Mouse (Mus musculus) CH12.LX (cell line): Measurements from ENCODE around the gene Rabl3. TPM values are rescaled to one million over a fixed set of nuclear protein-coding genes. Genes with fewer than 3 reads are reported as not detected.

ENCODE experiments used
- DNase-seq: peaks from one replicate; pipeline ENCODE4 v3.0.0-alpha.2; 2013; ENCODE audit errors: extremely low read depth
- H3K27ac ChIP-seq: 2 replicates; pipeline ENCODE4 v1.5.1; 2012; ENCODE audit warnings: low read depth, mild to moderate bottlenecking, control low read depth, moderate library complexity; ENCODE audit not compliant: insufficient read depth
- H3K27me3 ChIP-seq: replicated peaks from 2 replicates; pipeline ENCODE3; 2012; ENCODE audit warnings: inconsistent platforms
- H3K36me3 ChIP-seq, 2 experiments: replicated peaks in 1 of 2; 2 replicates each; pipeline versions ENCODE3 to v1.6.1; 2012; ENCODE audit warnings: inconsistent platforms in 1 of 2, low read length in 1 of 2, mild to moderate bottlenecking in 1 of 2, mixed read lengths in 1 of 2, moderate library complexity in 1 of 2; ENCODE audit not compliant: control insufficient read depth in 1 of 2, insufficient read depth in 1 of 2
- H3K4me1 ChIP-seq, 2 experiments: 2 replicates each; pipeline ENCODE4 v1.6.1; 2012; ENCODE audit warnings: inconsistent platforms in 1 of 2, moderate library complexity in 1 of 2; ENCODE audit not compliant: insufficient read depth in 2 of 2, control insufficient read depth in 1 of 2
- H3K4me2 ChIP-seq: 2 replicates; pipeline ENCODE4 v1.6.1; 2012; ENCODE audit warnings: low read depth, mild to moderate bottlenecking, control low read depth; ENCODE audit not compliant: poor library complexity, insufficient read depth, severe bottlenecking
- H3K4me3 ChIP-seq, 3 experiments: fragments of 150-350 bp in 1 of 3; sonication (generic) in 1 of 3; replicated peaks in 1 of 3; 2 replicates each; pipeline versions ENCODE3 to v1.5.1; 2011 to 2012; ENCODE audit warnings: low read depth in 2 of 3, low read length in 2 of 3, mild to moderate bottlenecking in 2 of 3, moderate library complexity in 2 of 3, control low read depth in 1 of 3, improper control_type of control experiment in 1 of 3, inconsistent platforms in 1 of 3, mixed read lengths in 1 of 3; ENCODE audit not compliant: poor library complexity in 1 of 3
- H3K79me2 ChIP-seq: replicated peaks from 2 replicates; pipeline ENCODE4 v1.6.1; 2012; ENCODE audit warnings: mild to moderate bottlenecking, moderate library complexity; ENCODE audit not compliant: control insufficient read depth, poor library complexity, insufficient read depth, severe bottlenecking; ENCODE audit errors: extremely low read depth
- H3K9ac ChIP-seq: 2 replicates; pipeline ENCODE4 v1.6.1; 2012; ENCODE audit warnings: low read depth, mild to moderate bottlenecking, control low read depth, moderate library complexity; ENCODE audit not compliant: insufficient read depth
- H3K9me3 ChIP-seq: replicated peaks from 2 replicates; pipeline ENCODE3; 2012; ENCODE audit warnings: low read length, inconsistent platforms, mixed read lengths
- BHLHE40 ChIP-seq: IDR thresholded peaks from 2 replicates; pipeline ENCODE4 v1.6.1; 2011; ENCODE audit warnings: mild to moderate bottlenecking, low read depth, low read length, improper control_type of control experiment
- CTCF ChIP-seq, 2 experiments: IDR thresholded peaks in 1 of 2; conservative IDR thresholded peaks in 1 of 2; 2 replicates each; pipeline ENCODE4 v1.5.1; 2011 to 2012; ENCODE audit warnings: low read depth in 2 of 2, low read length in 2 of 2, improper control_type of control experiment in 1 of 2, inconsistent platforms in 1 of 2, mild to moderate bottlenecking in 1 of 2, moderate library complexity in 1 of 2
- ELF1 ChIP-seq: IDR thresholded peaks from 2 replicates; pipeline ENCODE4 v1.6.1; 2014; ENCODE audit warnings: low read depth, mild to moderate bottlenecking, inconsistent platforms, low read length, improper control_type of control experiment
- ETS1 ChIP-seq: conservative IDR thresholded peaks from 2 replicates; pipeline ENCODE4 v1.6.1; 2012; ENCODE audit warnings: low read depth, mild to moderate bottlenecking, inconsistent platforms, low read length, improper control_type of control experiment, moderate library complexity
- GABPA ChIP-seq: IDR thresholded peaks from 2 replicates; pipeline ENCODE4 v1.6.1; 2012; ENCODE audit warnings: low read depth, low read length, improper control_type of control experiment, inconsistent platforms; ENCODE audit not compliant: insufficient replicate concordance
- HCFC1 ChIP-seq: IDR thresholded peaks from 2 replicates; pipeline ENCODE4 v1.6.1; 2012; ENCODE audit warnings: low read depth, mild to moderate bottlenecking, inconsistent platforms, low read length, improper control_type of control experiment
- JUND ChIP-seq: conservative IDR thresholded peaks from 2 replicates; pipeline ENCODE4 v1.6.1; 2011; ENCODE audit warnings: low read depth, low read length, improper control_type of control experiment
- MXI1 ChIP-seq: IDR thresholded peaks from 2 replicates; pipeline ENCODE4 v1.6.1; 2011; ENCODE audit warnings: mild to moderate bottlenecking, low read depth, low read length, improper control_type of control experiment
- NELFE ChIP-seq: IDR thresholded peaks from 2 replicates; pipeline ENCODE4 v1.6.1; 2011; ENCODE audit warnings: low read depth, low read length, improper control_type of control experiment
- NRF1 ChIP-seq: IDR thresholded peaks from 2 replicates; pipeline ENCODE4 v1.6.1; 2014; ENCODE audit warnings: low read depth, mild to moderate bottlenecking, inconsistent platforms, low read length, improper control_type of control experiment, moderate library complexity
- RCOR1 ChIP-seq: conservative IDR thresholded peaks from 2 replicates; pipeline ENCODE4 v1.6.1; 2012; ENCODE audit warnings: low read depth, mild to moderate bottlenecking, inconsistent platforms, low read length, improper control_type of control experiment
- SMC3 ChIP-seq: IDR thresholded peaks from 2 replicates; pipeline ENCODE4 v1.6.1; 2011; ENCODE audit warnings: low read depth, low read length, improper control_type of control experiment
- TBP ChIP-seq: conservative IDR thresholded peaks from 2 replicates; pipeline ENCODE4 v1.6.1; 2011; ENCODE audit warnings: low read depth, low read length, improper control_type of control experiment
- UBTF ChIP-seq: IDR thresholded peaks from 2 replicates; pipeline ENCODE4 v1.6.1; 2012; ENCODE audit warnings: low read depth, mild to moderate bottlenecking, inconsistent platforms, low read length, improper control_type of control experiment, moderate library complexity
- USF1 ChIP-seq: IDR thresholded peaks from 2 replicates; pipeline ENCODE4 v1.6.1; 2014; ENCODE audit warnings: low read depth, mild to moderate bottlenecking, inconsistent platforms, low read length, improper control_type of control experiment
- USF2 ChIP-seq: conservative IDR thresholded peaks from 2 replicates; pipeline ENCODE4 v1.6.1; 2011; ENCODE audit warnings: low read depth, low read length, improper control_type of control experiment
- ZNF384 ChIP-seq: IDR thresholded peaks from 2 replicates; pipeline ENCODE4 v1.6.1; 2012; ENCODE audit warnings: low read depth, low read length, improper control_type of control experiment, inconsistent platforms
- dilution Hi-C: fragments of 300-500 bp; cut with MboI; formaldehyde crosslinking; loops from 2 replicates; pipeline ENCODE4 v1.14.3; 2020; ENCODE audit warnings: low sequenced_read_pairs; ENCODE audit not compliant: extremely low pct_unique_long_range_greater_than_20kb, extremely low pct_ligation_motif_present
- in situ Hi-C: fragments of 300-500 bp; cut with MboI; formaldehyde crosslinking; loops from 3 replicates; pipeline ENCODE4 v1.14.3; 2019; ENCODE audit warnings: low sequenced_read_pairs, low pct_ligation_motif_present, low pct_unique_long_range_greater_than_20kb, mixed read lengths
- polyA plus RNA-seq: library from polyadenylated mRNA; unstranded; fragments of >175 nt; gene quantifications from 2 replicates; pipeline ENCODE4 v1.2.1, GENCODE M21; 2012; ENCODE audit warnings: low read depth; ENCODE audit not compliant: insufficient read length
- total RNA-seq, 2 experiments: library from RNA; depleted of rRNA; stranded (reverse); fragments of 300-350 nt in 1 of 2; fragments of >200 nt in 1 of 2; gene quantifications; 2 replicates each; pipeline ENCODE4 v1.2.3; 2012 to 2014

Rabl3 gene
- total and polyA plus RNA-seq, 3 experiments = 12.3 to 36.8 (median 19.8) TPM

- Histone ChIP-seq H3K4me1 (no peaks in the 10 kb centered on the region), H3K27ac (no peak overlapping the region), H3K36me3 (no peaks in the 10 kb centered on the region), H3K27me3 (no peaks in the 10 kb centered on the region), H3K79me2 (no peaks in the 10 kb centered on the region)
- no peak for DNase-seq
- in situ Hi-C loops = no loop called here
- dilution Hi-C loops = no loop called here
- no peak for TF ChIP-seq USF2
- TF ChIP-seq RCOR1 = no peak
- no peak for TF ChIP-seq UBTF
- no peak for TF ChIP-seq ELF1
- TF ChIP-seq HCFC1 = no peak
- no peak for TF ChIP-seq TBP
- no peak for TF ChIP-seq NELFE
- TF ChIP-seq MXI1 = no peak
- no peak for TF ChIP-seq GABPA
- no peak for TF ChIP-seq ZNF384
- no peak for TF ChIP-seq SMC3
- no peak for TF ChIP-seq ETS1
- TF ChIP-seq BHLHE40 = no peak
- TF ChIP-seq, all 38 proteins: peak for 0
- no peak overlapping the region for H3K4me3 ChIP-seq
- H3K4me2 ChIP-seq = no peak overlapping the region
- no peak overlapping the region for H3K9ac ChIP-seq
- H3K9me3 ChIP-seq = no peaks in the 10 kb centered on the region
These were observed 44.1 kb downstream of the Rabl3 start for GRCm38 (mm10) chr16:37583801-37584200.

GRCm38 (mm10) chr16:37584218-37585035, 44.7 kb downstream of the Rabl3 start:
- DNase-seq = no peak
- in situ Hi-C loops (no loop called here), dilution Hi-C loops (no loop called here)
- no peaks in the 10 kb centered on the region for H3K27me3 ChIP-seq
- H3K36me3 ChIP-seq = no peaks in the 10 kb centered on the region
- no peaks in the 10 kb centered on the region for H3K9me3 ChIP-seq
- H3K9ac ChIP-seq = no peak overlapping the region
- H3K4me1 ChIP-seq = no peaks in the 10 kb centered on the region
- H3K4me3 ChIP-seq = no peak overlapping the region
- TF ChIP-seq ETS1 = no peak
- TF ChIP-seq TBP = no peak
- TF ChIP-seq NELFE = no peak
- no peak for TF ChIP-seq JUND
- TF ChIP-seq NRF1 = no peak
- no peak for TF ChIP-seq USF1
- no peak for TF ChIP-seq CTCF (conservative IDR thresholded peaks at IDR 0.05 in 1 of 2, IDR thresholded peaks at IDR 0.05 in 1 of 2; ENCODE audit: low read depth in 2 of 2, low read length in 2 of 2)
- no peak for TF ChIP-seq GABPA
- H3K27ac ChIP-seq = no peak overlapping the region
- no peaks in the 10 kb centered on the region for H3K79me2 ChIP-seq
- H3K4me2 ChIP-seq = no peak overlapping the region
